Mouse (Mus musculus): ENCODE measurements around the gene Cldn19. TPM values are rescaled to one million over a fixed set of nuclear protein-coding genes. Genes with fewer than 3 reads are reported as not detected.
A peak's percentile ranks its signal among the peaks of the same experiment; 100 is the strongest.
"Not testable (repeated sequence)": the region's sequence is repeated elsewhere in the genome, so short reads cannot be mapped to it uniquely, and the experiment has no call there.

Gene Cldn19
- polyA plus RNA-seq, 1 experiment from 2014 or later: not detected

DNA sequence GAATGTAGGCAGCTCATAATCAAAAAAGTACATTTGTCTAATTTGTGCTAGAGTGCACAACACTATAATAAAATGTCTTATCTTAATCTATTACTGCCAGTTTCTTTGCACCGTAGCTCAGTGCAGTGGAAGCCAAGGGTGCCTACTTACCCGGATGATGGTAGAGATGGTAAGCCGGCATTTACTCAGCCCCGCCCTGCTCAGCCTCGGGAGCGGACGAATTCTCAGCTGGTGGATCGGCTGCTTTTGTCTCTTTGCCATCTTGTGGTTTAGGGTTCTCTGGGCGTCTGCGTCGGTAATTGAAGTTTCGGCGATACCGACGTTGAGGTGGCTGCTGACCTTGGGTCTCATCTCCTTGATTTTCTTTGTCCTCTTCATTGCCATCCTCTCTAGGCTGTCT is 23.6 kb downstream of the Cldn19 start:
- not testable (repeated sequence) for H3K4me1 ChIP-seq (ENCODE audit: control insufficient read depth, insufficient read depth, low read length); H3K9ac ChIP-seq (ENCODE audit: low read depth, low read length); H3K27ac ChIP-seq (ENCODE audit: low read depth, low read length); ATAC-seq (replicated peaks; ENCODE audit: insufficient number of reproducible peaks, low FRiP score, low TSS enrichment); H3K4me2 ChIP-seq; H3K4me3 ChIP-seq (ENCODE audit: low read depth, low read length); H3K9me3 ChIP-seq (replicated peaks; ENCODE audit: control insufficient read depth, low read length); H3K27me3 ChIP-seq (ENCODE audit: control insufficient read depth, insufficient read depth, low read length)
- WGBS (ENCODE audit: insufficient replicate concordance): 91% methylated on average over 15 of the region's 15 CpGs
- peaks cover 34% of the 10 kb centered on the region for H3K36me3 ChIP-seq (ENCODE audit: control insufficient read depth, insufficient read depth, low read length)

DNA sequence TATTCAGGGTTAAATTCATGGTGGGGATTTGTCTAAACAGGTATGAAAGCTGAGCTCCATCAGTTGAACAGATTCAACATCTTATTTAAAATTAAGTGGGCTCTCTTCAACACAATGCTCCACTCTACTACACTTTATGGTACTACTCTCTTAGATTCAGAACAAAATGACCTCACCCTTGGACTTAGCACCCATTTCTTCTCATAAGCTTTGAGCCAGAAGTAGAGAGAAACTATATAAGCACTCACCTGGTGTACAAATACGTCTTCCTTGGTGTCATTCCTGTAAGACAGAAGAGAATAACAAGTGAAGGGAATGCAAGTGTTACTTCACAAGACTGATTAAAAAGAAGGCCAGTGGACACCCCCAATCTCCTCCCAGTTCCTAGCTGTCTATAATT is 29.6 kb downstream of the Cldn19 start:
- no peak for ATAC-seq (replicated peaks; ENCODE audit: insufficient number of reproducible peaks, low FRiP score, low TSS enrichment)
- WGBS (ENCODE audit: insufficient replicate concordance): 80% methylated on average over 1 of the region's 1 CpGs
- H3K27me3 ChIP-seq (ENCODE audit: control insufficient read depth, insufficient read depth, low read length): no peaks in the 10 kb centered on the region
- H3K9me3 ChIP-seq (replicated peaks; ENCODE audit: control insufficient read depth, low read length): no peaks in the 10 kb centered on the region
- no peak overlapping the region for H3K27ac ChIP-seq (ENCODE audit: low read depth, low read length)
- no peaks in the 10 kb centered on the region for H3K4me1 ChIP-seq (ENCODE audit: control insufficient read depth, insufficient read depth, low read length)
- no peak overlapping the region for H3K4me2 ChIP-seq
- no peak overlapping the region for H3K4me3 ChIP-seq (ENCODE audit: low read depth, low read length)
- H3K9ac ChIP-seq (ENCODE audit: low read depth, low read length): no peak overlapping the region
- H3K36me3 ChIP-seq (ENCODE audit: control insufficient read depth, insufficient read depth, low read length): peaks cover 20% of the 10 kb centered on the region

DNA sequence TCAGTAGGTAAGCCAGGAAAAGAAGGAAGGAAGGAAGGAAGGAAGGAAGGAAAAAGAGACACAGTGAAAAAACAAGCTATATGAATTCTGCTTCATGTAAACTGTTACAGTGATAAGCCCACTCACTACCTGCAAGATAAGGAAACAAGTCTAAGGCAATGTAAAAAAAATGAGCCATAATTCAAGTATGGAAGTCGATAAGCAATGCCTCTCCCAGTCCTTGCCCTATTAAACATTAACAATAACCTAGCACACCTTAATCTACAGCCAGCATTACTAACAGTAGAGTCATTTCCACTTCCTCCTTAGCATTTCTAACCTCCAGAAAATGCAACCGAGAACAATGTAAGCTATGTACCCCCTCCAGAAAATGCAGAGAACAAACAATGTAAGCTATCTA is 30.1 kb downstream of the Cldn19 start:
- Histone ChIP-seq H3K4me3 (ENCODE audit: low read depth, low read length) (no peak overlapping the region), H3K9ac (ENCODE audit: low read depth, low read length) (no peak overlapping the region), H3K4me1 (ENCODE audit: control insufficient read depth, insufficient read depth, low read length) (0 out of 2 replicates have a peak, but pooled peaks cover under 1% of the 10 kb centered on the region), H3K9me3 (replicated peaks; ENCODE audit: control insufficient read depth, low read length) (no peaks in the 10 kb centered on the region), H3K27me3 (ENCODE audit: control insufficient read depth, insufficient read depth, low read length) (no peaks in the 10 kb centered on the region), H3K4me2 (no peak overlapping the region), H3K36me3 (ENCODE audit: control insufficient read depth, insufficient read depth, low read length) (peaks cover 18% of the 10 kb centered on the region), H3K27ac (ENCODE audit: low read depth, low read length) (no peak overlapping the region)
- 69% methylated on average over 2 of the region's 2 CpGs for WGBS (ENCODE audit: insufficient replicate concordance)
- no peak for ATAC-seq (replicated peaks; ENCODE audit: insufficient number of reproducible peaks, low FRiP score, low TSS enrichment)

DNA sequence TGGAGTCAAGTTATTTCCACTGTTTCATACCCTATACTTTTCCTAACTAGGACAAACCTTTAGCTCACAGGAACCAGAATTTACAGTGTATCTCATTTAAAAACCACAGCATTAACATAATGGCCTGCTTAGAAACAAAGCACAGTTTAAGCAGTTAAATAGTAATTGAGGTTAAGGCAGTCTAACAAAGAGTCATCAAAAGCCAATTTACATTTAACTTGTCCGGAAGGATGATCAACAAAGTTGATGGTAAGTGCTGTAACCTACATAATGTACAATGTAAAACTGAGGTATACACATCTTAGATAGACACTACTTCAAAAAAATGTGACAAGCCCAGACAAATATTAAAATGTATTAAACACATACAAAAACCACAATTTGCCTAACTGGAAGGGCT is 36.7 kb downstream of the Cldn19 start:
- peak overlapping the region; percentile 87 for H3K4me3 ChIP-seq (ENCODE audit: low read depth, low read length)
- ATAC-seq (replicated peaks; ENCODE audit: insufficient number of reproducible peaks, low FRiP score, low TSS enrichment): no peak
- no peaks in the 10 kb centered on the region for H3K27me3 ChIP-seq (ENCODE audit: control insufficient read depth, insufficient read depth, low read length)
- peak overlapping the region; percentile 91 for H3K4me2 ChIP-seq
- peak overlapping the region; percentile 94 for H3K9ac ChIP-seq (ENCODE audit: low read depth, low read length)
- peaks cover 6% of the 10 kb centered on the region for H3K36me3 ChIP-seq (ENCODE audit: control insufficient read depth, insufficient read depth, low read length)
- peaks cover 18% of the 10 kb centered on the region; the same call in 1 of the 2 replicates for H3K4me1 ChIP-seq (ENCODE audit: control insufficient read depth, insufficient read depth, low read length)
- H3K9me3 ChIP-seq (replicated peaks; ENCODE audit: control insufficient read depth, low read length): no peaks in the 10 kb centered on the region
- H3K27ac ChIP-seq (ENCODE audit: low read depth, low read length): no peak overlapping the region
- WGBS (ENCODE audit: insufficient replicate concordance): 90% methylated on average over 1 of the region's 1 CpGs

DNA sequence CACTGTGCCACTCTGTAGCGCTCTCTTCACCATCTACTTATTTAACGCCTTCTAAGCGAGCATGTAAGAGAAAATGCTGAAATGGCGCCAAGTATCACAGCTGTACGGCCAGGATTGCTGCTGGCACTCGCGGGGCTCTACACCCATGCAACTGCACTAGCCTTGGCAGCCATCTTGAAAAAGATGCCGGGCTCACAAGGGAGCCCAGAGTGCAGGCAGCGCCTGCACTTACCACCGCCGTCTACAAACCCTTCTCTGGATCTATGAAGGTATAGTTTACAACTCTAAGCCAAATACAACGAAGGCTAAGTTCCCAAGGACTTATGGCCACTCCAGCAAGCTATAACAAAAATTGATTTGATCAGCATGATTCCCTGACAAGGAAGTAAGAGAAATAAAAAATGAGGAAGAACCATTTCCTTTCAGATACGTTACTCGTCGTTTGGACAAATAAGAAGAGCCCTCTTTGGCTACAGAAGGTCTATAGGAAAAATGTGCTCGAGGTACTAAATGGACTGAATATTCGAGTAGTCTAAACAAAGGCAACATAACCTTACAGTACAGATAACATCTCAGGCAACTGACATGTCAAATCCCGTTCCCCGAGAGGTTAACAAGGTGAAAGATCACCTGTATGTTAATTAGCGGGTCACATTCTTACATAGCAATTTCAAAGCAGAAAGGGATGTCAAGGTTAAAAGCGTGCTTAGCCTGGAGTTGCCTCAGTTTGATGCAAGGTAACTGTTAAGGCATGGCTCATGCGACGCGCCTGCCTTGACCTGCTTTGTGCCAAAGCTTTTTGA is 37.8 kb downstream of the Cldn19 start:
- peak overlapping the region; percentile 94 for H3K9ac ChIP-seq (ENCODE audit: low read depth, low read length)
- H3K27ac ChIP-seq (ENCODE audit: low read depth, low read length): peak overlapping the region; percentile 84; the same call in 1 of the 2 replicates
- peak overlapping the region; percentile 91 for H3K4me2 ChIP-seq
- no peak for ATAC-seq (replicated peaks; ENCODE audit: insufficient number of reproducible peaks, low FRiP score, low TSS enrichment)
- peaks cover 18% of the 10 kb centered on the region; the same call in 1 of the 2 replicates for H3K4me1 ChIP-seq (ENCODE audit: control insufficient read depth, insufficient read depth, low read length)
- WGBS (ENCODE audit: insufficient replicate concordance): under 1% methylated on average over 24 of the region's 24 CpGs
- H3K36me3 ChIP-seq (ENCODE audit: control insufficient read depth, insufficient read depth, low read length): peaks cover 6% of the 10 kb centered on the region
- H3K27me3 ChIP-seq (ENCODE audit: control insufficient read depth, insufficient read depth, low read length): no peaks in the 10 kb centered on the region
- H3K9me3 ChIP-seq (replicated peaks; ENCODE audit: control insufficient read depth, low read length): no peaks in the 10 kb centered on the region
- peak overlapping the region; percentile 87 for H3K4me3 ChIP-seq (ENCODE audit: low read depth, low read length)

DNA sequence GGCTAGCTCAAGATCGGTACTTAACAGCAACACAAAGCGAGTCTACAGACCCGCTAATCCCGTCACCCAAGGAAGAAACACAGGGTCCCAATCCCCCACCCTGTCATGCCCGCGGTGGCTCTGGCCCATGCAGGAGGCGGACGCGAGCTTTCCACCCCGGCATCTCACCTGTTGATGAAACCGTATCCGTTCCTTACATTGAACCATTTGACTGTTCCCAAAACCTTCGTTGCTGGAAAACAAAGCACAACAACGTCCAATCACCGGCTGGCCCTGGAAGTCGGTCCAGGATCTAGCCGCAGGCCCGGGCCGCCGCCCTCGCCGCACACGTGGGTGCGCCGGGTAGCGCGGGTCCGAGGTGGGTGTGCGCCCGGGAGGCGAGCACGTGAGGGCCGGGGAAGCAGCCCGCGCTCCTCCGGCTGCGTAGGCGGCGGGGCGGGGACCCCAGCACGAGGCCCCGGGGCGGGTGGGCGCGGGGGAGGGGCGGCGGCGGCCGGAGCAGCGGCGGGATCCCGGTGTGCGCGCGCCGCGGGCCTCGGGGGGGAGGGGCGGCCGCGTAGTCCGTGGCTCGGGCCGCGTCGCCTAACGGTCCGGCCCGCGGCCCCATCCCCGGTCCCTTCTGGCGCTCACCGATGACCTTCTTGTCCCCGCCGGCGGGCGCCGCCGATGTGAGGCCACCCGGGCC is 38.5 kb downstream of the Cldn19 start:
- H3K4me2 ChIP-seq: peak overlapping the region; percentile 91
- peak overlapping the region; percentile 94 for H3K9ac ChIP-seq (ENCODE audit: low read depth, low read length)
- peak overlapping the region; percentile 87 for H3K4me3 ChIP-seq (ENCODE audit: low read depth, low read length)
- under 1% methylated on average over 54 of the region's 80 CpGs for WGBS (ENCODE audit: insufficient replicate concordance)
- H3K4me1 ChIP-seq (ENCODE audit: control insufficient read depth, insufficient read depth, low read length): peaks cover 18% of the 10 kb centered on the region; the same call in 1 of the 2 replicates
- peaks cover 6% of the 10 kb centered on the region for H3K36me3 ChIP-seq (ENCODE audit: control insufficient read depth, insufficient read depth, low read length)
- peak overlapping the region; percentile 84 for H3K27ac ChIP-seq (ENCODE audit: low read depth, low read length)
- no peaks in the 10 kb centered on the region for H3K9me3 ChIP-seq (replicated peaks; ENCODE audit: control insufficient read depth, low read length)
- ATAC-seq (replicated peaks; ENCODE audit: insufficient number of reproducible peaks, low FRiP score, low TSS enrichment): peak; percentile 33
- H3K27me3 ChIP-seq (ENCODE audit: control insufficient read depth, insufficient read depth, low read length): no peaks in the 10 kb centered on the region

DNA sequence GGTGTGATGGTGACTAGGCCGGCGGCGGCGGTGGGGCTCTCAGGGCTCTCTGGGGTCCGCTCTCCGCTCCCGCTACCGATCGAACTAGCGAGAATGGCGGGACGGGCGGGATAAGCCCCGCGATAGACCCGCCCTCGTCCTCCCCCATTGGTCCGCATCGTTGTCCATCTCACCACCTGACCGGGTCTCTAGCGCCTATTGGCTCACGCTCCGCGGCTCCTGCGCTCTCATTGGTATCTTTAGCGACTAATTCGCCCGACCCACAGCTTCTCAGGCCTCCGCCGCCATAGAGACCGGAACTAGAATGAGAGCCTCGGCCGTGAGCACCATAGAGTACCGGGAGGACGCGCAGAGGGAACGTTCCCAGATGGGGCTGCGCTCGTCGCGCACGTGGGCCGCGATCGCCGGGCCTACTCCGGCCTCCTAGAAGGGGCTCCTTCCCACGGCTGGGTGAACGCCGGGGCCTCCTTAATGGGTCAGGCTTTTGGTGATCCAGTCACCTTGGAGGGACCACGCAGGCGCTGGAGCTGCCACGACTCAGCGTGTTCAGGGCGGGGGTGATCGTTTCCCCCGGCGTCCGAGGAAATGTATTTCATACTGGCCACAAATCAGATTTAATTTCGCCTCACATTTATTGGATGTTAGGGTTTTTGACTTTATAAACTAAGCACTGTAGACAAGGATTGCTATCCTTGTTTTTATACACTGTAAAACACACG is 39.4 kb downstream of the Cldn19 start, which contains the start of gene Ybx1:
Gene Ybx1 (minus strand): TSS at position 190 of the 719 bp plus-strand sequence.
- H3K4me1 ChIP-seq (ENCODE audit: control insufficient read depth, insufficient read depth, low read length): peaks cover 18% of the 10 kb centered on the region; the same call in 1 of the 2 replicates
- peak within 1 kb of the TSS; percentile 87 for H3K4me3 ChIP-seq (ENCODE audit: low read depth, low read length)
- H3K9me3 ChIP-seq (replicated peaks; ENCODE audit: control insufficient read depth, low read length): no peaks in the 10 kb centered on the region
- H3K4me2 ChIP-seq: peak within 1 kb of the TSS; percentile 91
- peak; percentile 99 for ATAC-seq (replicated peaks; ENCODE audit: insufficient number of reproducible peaks, low FRiP score, low TSS enrichment)
- H3K36me3 ChIP-seq (ENCODE audit: control insufficient read depth, insufficient read depth, low read length): peaks cover 6% of the 10 kb centered on the region
- H3K27me3 ChIP-seq (ENCODE audit: control insufficient read depth, insufficient read depth, low read length): no peaks in the 10 kb centered on the region
- peak within 1 kb of the TSS; percentile 84 for H3K27ac ChIP-seq (ENCODE audit: low read depth, low read length)
- 1% methylated on average over 58 of the region's 61 CpGs for WGBS (ENCODE audit: insufficient replicate concordance)
- peak within 1 kb of the TSS; percentile 94 for H3K9ac ChIP-seq (ENCODE audit: low read depth, low read length)

DNA sequence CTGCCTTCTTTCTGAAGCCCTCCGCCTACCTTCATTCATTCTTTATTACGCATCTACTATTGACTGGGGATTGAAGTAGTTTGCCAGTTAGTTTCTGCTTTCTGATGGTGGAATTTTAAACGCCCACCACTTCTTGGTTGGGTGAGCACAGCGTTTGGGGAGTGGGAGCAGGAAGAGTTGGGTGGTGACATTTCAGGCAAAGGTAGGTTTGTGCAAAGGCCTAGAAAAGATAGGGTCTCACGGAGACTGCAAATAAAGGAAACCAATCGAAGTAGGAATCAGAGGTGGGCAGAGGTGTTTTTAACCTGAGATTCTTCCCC is 39.9 kb downstream of the Cldn19 start:
- peaks cover 6% of the 10 kb centered on the region for H3K36me3 ChIP-seq (ENCODE audit: control insufficient read depth, insufficient read depth, low read length)
- peak overlapping the region; percentile 94 for H3K9ac ChIP-seq (ENCODE audit: low read depth, low read length)
- no peak for ATAC-seq (replicated peaks; ENCODE audit: insufficient number of reproducible peaks, low FRiP score, low TSS enrichment)
- H3K27me3 ChIP-seq (ENCODE audit: control insufficient read depth, insufficient read depth, low read length): no peaks in the 10 kb centered on the region
- peak overlapping the region; percentile 84 for H3K27ac ChIP-seq (ENCODE audit: low read depth, low read length)
- peaks cover 18% of the 10 kb centered on the region; the same call in 1 of the 2 replicates for H3K4me1 ChIP-seq (ENCODE audit: control insufficient read depth, insufficient read depth, low read length)
- H3K9me3 ChIP-seq (replicated peaks; ENCODE audit: control insufficient read depth, low read length): no peaks in the 10 kb centered on the region
- H3K4me2 ChIP-seq: peak overlapping the region; percentile 83
- H3K4me3 ChIP-seq (ENCODE audit: low read depth, low read length): peak overlapping the region; percentile 87
- 8% methylated on average over 6 of the region's 6 CpGs for WGBS (ENCODE audit: insufficient replicate concordance)

Measured in heart, embryonic 11.5 days (tissue).